Mouse (Mus musculus) C2C12 (cell line): ENCODE data around the gene Xpo4.

Experiments
- CEBPB ChIP-seq: IDR thresholded peaks from one replicate; pipeline ENCODE4 v1.6.1; 2011; ENCODE audit warnings: low read depth, mild to moderate bottlenecking, control low read depth, moderate library complexity
- CTCF ChIP-seq: IDR thresholded peaks from one replicate; pipeline ENCODE4 v1.5.1; 2011; ENCODE audit not compliant: control insufficient read depth, insufficient read depth, insufficient read length
- MYOD1 ChIP-seq: IDR thresholded peaks from one replicate; pipeline ENCODE4 v1.6.1; 2011; ENCODE audit warnings: low read depth; ENCODE audit not compliant: control insufficient read depth, insufficient read length
- USF1 ChIP-seq: IDR thresholded peaks from one replicate; pipeline ENCODE4 v1.6.1; 2011; ENCODE audit warnings: low read depth, mild to moderate bottlenecking, control low read depth, moderate library complexity

GRCm38 (mm10) chr14:57665628-57665950, 359 bp upstream of the Xpo4 start:
- TF ChIP-seq CEBPB, result no peak
- TF ChIP-seq CTCF, result no peak
- TF ChIP-seq MYOD1, result no peak
- TF ChIP-seq USF1, result no peak
